Mouse (Mus musculus) thymus, postnatal 14 days (tissue): ENCODE measurements around the gene Pcdh9.

Experiments used
- DNase-seq: peaks from one replicate; pipeline ENCODE4 v3.0.0; 2021

Gene Pcdh9

DNA sequence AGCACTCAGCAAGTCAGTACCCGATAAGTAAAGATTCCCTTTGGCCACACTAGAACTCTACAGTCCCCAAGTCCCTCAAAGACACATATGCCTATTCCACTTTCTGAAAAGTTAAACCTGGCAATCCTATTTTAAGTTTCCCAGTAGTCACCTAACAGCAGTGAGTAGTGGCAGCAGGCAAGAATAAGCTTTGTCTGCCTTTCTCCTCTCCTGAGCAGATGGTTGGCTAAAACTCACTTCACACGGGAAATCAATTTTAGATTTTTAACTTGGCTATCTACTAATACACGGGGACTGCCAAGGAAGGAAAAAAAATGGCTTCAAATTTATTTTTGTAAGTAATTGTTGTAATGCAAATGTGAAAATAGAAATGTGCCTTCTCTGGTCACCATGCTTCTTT is 763.5 kb downstream of the Pcdh9 start:
- DNase-seq, result no peak

- no peak for DNase-seq
These were observed 787.7 kb downstream of the Pcdh9 start for GRCm38 (mm10) chr14:93102755-93103154.

DNA sequence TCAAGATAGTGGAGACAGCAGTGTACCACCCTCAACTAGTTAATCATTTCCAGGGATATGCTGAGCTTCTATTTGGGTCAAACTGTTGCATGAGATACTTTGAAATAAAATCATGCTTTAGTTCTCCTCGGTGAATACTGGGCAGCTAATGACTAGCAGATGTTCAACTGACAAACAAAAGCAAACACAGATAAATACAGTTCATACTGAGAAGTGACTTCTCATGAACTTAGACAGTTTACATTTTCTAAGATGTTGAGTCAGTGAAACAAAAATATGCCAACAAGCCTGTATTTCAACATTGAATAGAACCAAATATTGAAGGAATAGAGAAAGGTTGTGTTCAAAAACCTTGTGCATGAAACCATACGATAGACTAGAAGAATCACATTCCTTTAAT is 795.4 kb downstream of the Pcdh9 start:
- DNase-seq, result no peak

- no peak for DNase-seq
These were observed 797.7 kb downstream of the Pcdh9 start for GRCm38 (mm10) chr14:93092806-93093205.

GRCm38 (mm10) chr14:93085646-93086045 is 804.8 kb downstream of the Pcdh9 start:
- DNase-seq, result no peak

- no peak for DNase-seq
These were observed 807.3 kb downstream of the Pcdh9 start for GRCm38 (mm10) chr14:93083140-93083539.

- DNase-seq, result no peak
These were observed 809.6 kb downstream of the Pcdh9 start for GRCm38 (mm10) chr14:93080910-93081309.

DNA sequence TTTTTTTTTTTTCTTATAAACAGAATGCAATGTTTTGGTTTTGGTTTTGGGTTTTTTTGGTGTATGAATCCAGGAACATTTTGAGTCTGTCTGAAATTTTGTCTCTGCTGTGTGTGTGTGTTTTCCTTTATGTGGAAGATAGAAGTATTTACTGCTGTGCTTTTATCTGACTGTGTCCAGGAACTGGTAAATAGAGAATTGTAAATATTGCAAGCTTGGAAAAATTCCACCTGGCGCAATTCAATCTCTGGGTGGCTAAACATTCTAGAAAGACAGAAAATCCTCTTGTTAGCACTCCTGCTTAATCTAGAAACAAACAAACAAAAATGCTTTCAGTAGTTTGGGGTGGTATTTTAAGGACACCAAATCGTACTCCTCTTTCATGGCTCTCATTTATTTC is 814.7 kb downstream of the Pcdh9 start:
- no peak for DNase-seq

DNA sequence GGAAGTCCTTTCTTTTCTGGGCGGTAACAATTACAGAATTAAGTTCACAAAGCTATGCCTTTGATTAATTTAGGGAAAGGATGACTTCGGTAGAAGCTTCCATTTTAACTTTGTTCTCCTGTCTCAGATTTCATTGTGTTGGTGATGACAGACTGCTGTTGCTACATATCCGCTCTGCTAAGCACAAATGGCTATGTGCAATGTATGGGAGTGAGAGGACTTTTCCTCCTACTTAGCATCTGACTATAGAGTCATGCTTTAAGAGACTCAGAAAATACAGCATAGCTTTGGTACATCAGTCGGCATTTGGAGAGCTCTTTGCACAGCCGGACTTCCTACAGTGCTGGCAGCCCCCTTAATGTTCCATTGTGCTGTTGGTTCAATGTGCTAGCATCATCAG is 818.1 kb downstream of the Pcdh9 start:
- DNase-seq, result no peak

- DNase-seq, result no peak
These were observed 820.3 kb downstream of the Pcdh9 start for GRCm38 (mm10) chr14:93070140-93070539.

GRCm38 (mm10) chr14:93067411-93068336 is 822.8 kb downstream of the Pcdh9 start:
- no peak for DNase-seq

DNA sequence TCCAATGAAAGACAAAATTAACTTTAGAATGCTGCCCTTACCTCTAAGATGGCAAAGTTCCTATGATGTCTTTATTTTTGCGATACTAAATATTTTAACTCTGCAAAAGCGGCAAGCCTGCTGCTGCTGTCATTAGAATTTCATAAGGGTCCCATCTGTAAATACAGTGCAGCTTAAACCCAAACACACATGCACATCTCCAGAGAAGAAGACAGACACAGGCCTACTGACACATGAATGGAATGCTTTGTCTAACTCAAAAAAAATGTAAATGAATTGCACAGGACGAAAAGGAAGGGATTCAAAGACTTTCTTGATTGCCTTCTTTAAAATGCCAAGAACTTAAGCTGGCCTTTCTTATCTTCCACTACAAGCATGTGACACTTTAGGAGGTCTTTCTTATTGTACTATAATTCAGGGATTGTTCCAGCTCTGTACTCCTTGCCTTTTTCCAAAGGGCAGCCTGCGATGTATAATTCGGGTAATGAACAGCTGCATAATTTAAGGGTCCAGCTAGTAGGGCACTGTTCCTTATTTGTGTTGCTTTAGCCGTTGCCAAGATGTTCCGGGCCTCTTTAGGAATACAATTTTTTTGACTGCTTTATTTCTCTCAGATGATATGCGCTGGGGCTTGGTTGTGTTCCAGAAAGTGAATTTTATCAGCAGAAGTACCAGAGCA is 823.6 kb downstream of the Pcdh9 start:
- no peak for DNase-seq

GRCm38 (mm10) chr14:93061824-93062620 is 828.5 kb downstream of the Pcdh9 start:
- no peak for DNase-seq

- DNase-seq, result no peak
These were observed 831.7 kb downstream of the Pcdh9 start for GRCm38 (mm10) chr14:93058799-93059198.

- DNase-seq, result no peak
These were observed 834.5 kb downstream of the Pcdh9 start for GRCm38 (mm10) chr14:93055997-93056396.

- DNase-seq, result no peak
These were observed 849.9 kb downstream of the Pcdh9 start for GRCm38 (mm10) chr14:93040591-93040990.

GRCm38 (mm10) chr14:93039326-93040221 is 850.9 kb downstream of the Pcdh9 start:
- no peak for DNase-seq

DNA sequence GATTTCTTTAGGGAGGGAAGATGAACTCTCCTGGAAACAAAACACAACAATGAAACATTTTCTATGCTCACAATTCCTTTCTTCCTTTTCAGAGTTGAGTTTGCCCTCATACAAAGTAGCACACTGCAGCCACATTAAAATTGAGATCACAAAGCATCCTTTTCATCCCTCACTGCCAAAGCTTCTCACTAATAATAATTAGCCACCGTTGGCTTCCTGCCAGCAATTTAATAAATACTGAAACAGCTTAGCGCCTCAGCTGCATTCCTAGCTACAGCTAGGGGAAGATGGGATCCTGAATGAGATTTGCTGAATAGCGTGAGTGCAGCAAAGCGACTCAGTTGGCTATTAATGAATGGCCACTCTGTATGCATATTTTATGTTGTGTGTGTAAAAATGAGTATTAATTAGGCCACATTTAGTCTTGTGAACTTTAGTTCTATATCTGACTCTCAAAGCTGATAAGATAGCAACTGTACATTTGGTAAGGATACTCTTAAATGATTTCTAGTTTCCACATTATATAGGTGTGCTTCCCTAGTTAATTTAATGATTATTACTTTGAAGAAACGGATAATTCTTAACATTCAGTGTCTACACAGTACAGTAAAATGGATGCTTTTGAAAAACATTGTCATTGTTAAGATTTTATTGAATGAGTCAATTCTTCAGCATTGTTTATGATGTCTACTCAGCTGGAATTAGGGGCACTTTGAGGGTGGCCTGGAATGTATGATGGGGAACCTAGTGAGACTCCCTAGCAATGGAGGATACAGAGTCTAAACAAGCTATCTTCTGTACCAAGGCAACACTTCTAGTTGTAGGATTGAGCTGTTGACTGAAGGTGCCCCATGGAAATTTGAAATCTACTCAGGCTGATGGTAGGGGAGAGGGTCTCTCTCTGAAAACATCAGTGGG is 881.1 kb downstream of the Pcdh9 start:
- DNase-seq, result no peak
